In genomic region chr6:136173191-136173896, GRCm38 (mm10) we compare ENCODE assay signal across 9 mouse cellular contexts. TPM values are rescaled to one million over a fixed set of nuclear protein-coding genes. Genes with fewer than 3 reads are reported as not detected.
DNase-seq lines count a peak whose midpoint lies in the region; ATAC-seq and TF ChIP-seq lines count a peak whose summit lies in the region.
"Had no signal": no experiment of that assay in that cellular context is flagged by ENCODE, and none has a peak within 500 bp of the region (broad histone marks: within the 10 kb centered on the region; RNA-seq: fewer than 3 reads in every experiment).

TSS of gene Grin2b (minus strand) at chr6:136173511.

- H3K27ac ChIP-seq in kidney, embryonic 15.5 days: no peak within 1 kb of the TSS
- H3K27ac ChIP-seq in kidney, adult 2 months (ENCODE audit: insufficient read depth, low read depth, low read length): no peak within 1 kb of the TSS
- peak within 1 kb of the TSS; percentile 90 for H3K27ac ChIP-seq in midbrain, embryonic 13.5 days

- intact Hi-C loops in left cerebral cortex, postnatal 10 days (cut with DNase I): loop anchor here (2.0 to 5.0 kb wide), 5 partner anchors 67 to 736 kb away; no protein-coding TSS in a partner anchor

- no peaks in the 10 kb centered on the region for H3K9me3 ChIP-seq in kidney, embryonic 15.5 days (replicated peaks)
- no peaks in the 10 kb centered on the region for H3K9me3 ChIP-seq in midbrain, embryonic 13.5 days

- DNase-seq in kidney, adult 2 months: no peak
- peak; percentile 45 to 60 for DNase-seq in cerebellum, postnatal 25 days
- DNase-seq in frontal cortex, postnatal 36 days (ENCODE audit: low spot score in 2 of 2): peak; percentile 72 to 73
- peak; percentile 74 to 75 for DNase-seq in left cerebral cortex, postnatal 10 days (ENCODE audit: extremely low spot score in 1 of 2, low spot score in 2 of 2)
- DNase-seq in natural killer cell, adult 2 months (ENCODE audit: low spot score in 2 of 2): no peak
- no peak for DNase-seq in urinary bladder, postnatal 36 days (ENCODE audit: low spot score in 2 of 2)

- ATAC-seq in kidney, embryonic 15.5 days (replicated peaks; ENCODE audit: low FRiP score): peak; percentile 79
- ATAC-seq in midbrain, embryonic 13.5 days: peak; percentile 88

- H3K9ac ChIP-seq in kidney, embryonic 15.5 days: no peak within 1 kb of the TSS
- peak within 1 kb of the TSS; percentile 75 for H3K9ac ChIP-seq in midbrain, embryonic 13.5 days (replicated peaks)

- TF ChIP-seq CTCF in kidney, adult 2 months (conservative IDR thresholded peaks at IDR 0.05; ENCODE audit: insufficient read depth, insufficient read length, low read depth, low read length): no peak

- H3K4me1 ChIP-seq in kidney, embryonic 15.5 days: peaks cover 20% of the 10 kb centered on the region
- no peaks in the 10 kb centered on the region for H3K4me1 ChIP-seq in kidney, adult 2 months (ENCODE audit: control insufficient read depth, insufficient read depth, low read length)
- H3K4me1 ChIP-seq in midbrain, embryonic 13.5 days (replicated peaks): peaks cover 16% of the 10 kb centered on the region; the same call in 1 of the 2 replicates

- WGBS in kidney, embryonic 15.5 days: under 1% methylated on average over 25 of the region's 30 CpGs
- 4% methylated on average over 25 of the region's 30 CpGs for WGBS in kidney, adult 2 months
- WGBS in midbrain, embryonic 13.5 days: 2% methylated on average over 19 of the region's 30 CpGs

- H3K27me3 ChIP-seq in kidney, embryonic 15.5 days: peaks cover 48% of the 10 kb centered on the region
- H3K27me3 ChIP-seq in kidney, adult 2 months (replicated peaks; ENCODE audit: control insufficient read depth, insufficient read depth, low read length): no peaks in the 10 kb centered on the region
- peaks cover 8% of the 10 kb centered on the region; the same call in 1 of the 2 replicates for H3K27me3 ChIP-seq in midbrain, embryonic 13.5 days

- TF ChIP-seq POLR2A in kidney, adult 2 months (IDR thresholded peaks at IDR 0.05; ENCODE audit: low read depth, low read length): no peak

- peak within 1 kb of the TSS; percentile 51 for H3K4me3 ChIP-seq in kidney, embryonic 15.5 days (replicated peaks)
- no peak within 1 kb of the TSS for H3K4me3 ChIP-seq in kidney, adult 2 months (ENCODE audit: insufficient read depth, low read depth, low read length)
- H3K4me3 ChIP-seq in midbrain, embryonic 13.5 days (replicated peaks): peak within 1 kb of the TSS; percentile 59

- H3K4me2 ChIP-seq in kidney, embryonic 15.5 days: peak within 1 kb of the TSS; percentile 92
- H3K4me2 ChIP-seq in midbrain, embryonic 13.5 days (replicated peaks): peak within 1 kb of the TSS; percentile 84

- H3K36me3 ChIP-seq in kidney, embryonic 15.5 days: no peaks in the 10 kb centered on the region
- H3K36me3 ChIP-seq in kidney, adult 2 months (ENCODE audit: control insufficient read depth, insufficient read depth, low read length): no peaks in the 10 kb centered on the region
- no peaks in the 10 kb centered on the region for H3K36me3 ChIP-seq in midbrain, embryonic 13.5 days

RNA-seq across cellular contexts. Expression of gene Grin2b, which starts in this region (rescaled TPM):
- polyA plus RNA-seq in kidney, embryonic 15.5 days (2015; fragmentation: Nextera tagmentation; extraction: Ambion mirVana): 0.08 and 1.4 TPM in 2 replicates
- not detected in 2 replicates for polyA plus RNA-seq in kidney, adult 2 months (2012; rRNA removed)
- total RNA-seq in left cerebral cortex, postnatal 10 days (2021): 100 to 1,000 TPM; 318 to 347 TPM
- 40.1 and 43.2 TPM in 2 replicates for polyA plus RNA-seq in midbrain, embryonic 13.5 days (2015; fragmentation: Nextera tagmentation; extraction: Ambion mirVana)
- total RNA-seq: neutrophil, adult 5-6 weeks had no signal

Comparison
In these comparisons a context has a peak if more than half of its experiments do, and no peak if none do; other contexts are left out.
1. RNA of gene Grin2b (polyA plus RNA-seq): 40.1 to 43.2 TPM in midbrain, embryonic 13.5 days; 0.08 to 1.4 TPM in kidney, embryonic 15.5 days and not detected in kidney, adult 2 months; every median in the first group is over 10 times any median in the second.
2. DNase-seq: peak in cerebellum, postnatal 25 days (2 of 2), frontal cortex, postnatal 36 days (2 of 2) and left cerebral cortex, postnatal 10 days (2 of 2); none in kidney, adult 2 months (single experiment), natural killer cell, adult 2 months (0 of 2) and urinary bladder, postnatal 36 days (0 of 2).